Mouse (Mus musculus) bone marrow macrophage, adult 2 months (primary cell): ENCODE measurements around the gene Gabrb3.

Source experiments
- CTCF ChIP-seq: IDR thresholded peaks from 2 replicates; pipeline ENCODE4 v1.5.1; 2012; ENCODE audit warnings: low read depth, mild to moderate bottlenecking, low read length, moderate library complexity
- POLR2A ChIP-seq: IDR thresholded peaks from 2 replicates; pipeline ENCODE4 v1.6.1; 2012; ENCODE audit warnings: mild to moderate bottlenecking, low read depth, low read length, borderline replicate concordance

DNA sequence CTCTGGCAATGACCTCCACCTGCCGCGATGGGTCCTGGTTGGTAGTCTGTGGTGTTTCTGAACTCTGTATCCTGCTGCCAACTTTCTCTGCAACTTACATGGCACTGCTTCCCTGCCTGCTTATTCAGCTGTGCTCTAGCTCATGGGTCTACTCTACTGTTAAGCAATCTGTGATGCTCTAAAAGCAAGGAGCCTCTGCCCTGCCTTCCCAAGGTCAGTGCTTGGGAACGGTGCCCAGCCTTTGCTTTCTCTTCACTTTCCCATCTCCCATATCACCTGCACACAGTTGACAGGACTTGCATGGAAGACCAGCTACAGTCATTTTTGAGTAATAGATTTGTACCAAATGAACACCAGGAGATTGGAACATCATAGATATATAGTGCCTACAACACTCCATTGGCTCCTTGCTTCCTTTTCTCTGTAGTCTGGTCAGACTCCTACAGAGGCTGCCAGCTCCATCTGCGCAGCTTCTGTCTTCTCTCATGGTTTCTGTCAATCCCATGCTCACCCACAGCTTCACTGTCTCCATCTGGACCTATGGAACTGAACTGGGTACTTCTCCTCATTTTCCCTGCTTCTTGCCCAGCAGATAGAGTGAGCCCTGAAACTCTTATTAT, 228.8 kb downstream of the Gabrb3 start:
- no peak for TF ChIP-seq CTCF
- TF ChIP-seq POLR2A: no peak
